Mouse (Mus musculus) right cerebral cortex, postnatal 14 days (tissue): ENCODE measurements at regions not wholly inside any gene's neighbourhood (a gene's known extent, or its start where the extent isn't known, plus 50 kb on each side); places are given as distances from the start of the nearest gene placed in this dataset.

Source experiments
- DNase-seq: peaks from one replicate; pipeline ENCODE4 v3.0.0; 2022

DNA sequence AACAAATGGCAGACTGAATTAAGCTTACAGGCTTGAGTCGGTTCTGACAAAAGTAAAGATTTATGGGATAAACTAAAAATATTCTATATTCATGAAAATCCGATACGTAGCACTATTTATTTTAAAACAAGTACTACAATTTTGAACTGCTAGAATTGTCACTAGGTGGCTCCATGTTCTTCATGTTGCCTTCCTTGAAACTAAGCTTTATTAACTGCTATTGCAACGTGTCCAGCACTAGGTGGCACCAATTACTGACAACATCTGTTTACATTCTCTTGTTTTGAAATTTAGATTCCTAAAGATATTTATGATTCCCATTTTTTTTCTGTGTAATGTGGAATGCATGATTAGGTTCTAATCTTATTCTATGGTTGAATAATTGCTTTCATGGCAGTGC, 60.1 kb downstream of the Fam47c start:
- DNase-seq: peak; percentile 9
